Mouse (Mus musculus): ENCODE measurements around the gene Olfm4.

- TF ChIP-seq EP300 (IDR thresholded peaks at IDR 0.05; ENCODE audit: low read depth) (no peak), CTCF (IDR thresholded peaks at IDR 0.05; ENCODE audit: low read depth) (no peak)
Observed at GRCm38 (mm10) chr14:79981437-79981836, 2.4 kb upstream of the Olfm4 start.

Measured in heart, postnatal 0 days (tissue).